Mouse (Mus musculus) heart, postnatal 25 days (tissue): ENCODE results near the gene Vmp1. TPM values are rescaled to one million over a fixed set of nuclear protein-coding genes. Genes with fewer than 3 reads are reported as not detected.
A peak's percentile ranks its signal among the peaks of the same experiment; 100 is the strongest.

Experiments used
- DNase-seq: peaks from one replicate; pipeline ENCODE4 v3.0.0; 2022; ENCODE audit warnings: low spot score
- intact Hi-C: fragments of 180-260 bp; cut with DNase I; formaldehyde crosslinking; loops from one replicate; pipeline ENCODE4 v1.15.1; 2025
- microRNA-seq: library from miRNA; unstranded; fragments of <30 nt; microRNA quantifications from one replicate; pipeline ENCODE4 v1.2.0, GENCODE M21; 2022
- total RNA-seq, 2 experiments: library from RNA; stranded (reverse); gene quantifications; 2 replicates each; pipeline ENCODE4 v1.2.3; 2021

Gene Vmp1
- total RNA-seq, 2 experiments from 2014 or later = 63.1 to 66.1 TPM

DNA sequence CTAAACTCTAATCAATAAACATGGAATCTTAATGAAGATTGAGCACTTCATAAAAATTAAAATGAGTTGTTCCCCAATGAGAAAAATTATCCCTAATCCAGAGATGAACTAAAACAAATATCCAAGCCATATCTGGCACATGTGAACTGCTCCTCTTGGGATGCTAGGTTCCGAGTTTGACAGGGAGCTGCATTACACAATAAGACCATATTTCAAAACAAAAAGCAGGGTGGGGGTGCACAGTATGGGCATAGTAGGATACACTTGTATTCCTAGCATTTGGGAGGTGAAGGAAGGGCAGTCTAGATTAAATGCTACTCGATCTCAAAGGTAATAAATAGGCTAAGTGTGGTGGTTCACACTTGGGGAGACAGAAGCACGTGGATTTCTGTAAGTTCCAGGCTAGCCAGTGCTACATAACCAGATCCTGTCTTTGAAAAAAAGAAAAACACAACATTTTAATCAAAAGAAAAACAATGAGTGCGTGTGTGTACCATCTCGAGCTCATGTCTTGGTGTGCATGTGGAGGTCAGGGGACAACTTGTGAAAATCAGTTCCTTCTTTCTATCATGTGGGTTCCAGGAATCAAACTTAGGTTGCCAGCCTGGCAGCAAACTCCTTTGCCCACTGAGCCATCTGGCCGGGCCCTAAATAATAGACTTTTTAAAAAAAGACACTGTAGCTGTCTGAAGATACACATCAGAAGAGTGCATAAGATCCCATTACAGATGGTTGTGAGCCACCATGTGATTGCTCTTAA is 143.7 kb downstream of the Vmp1 start:
- intact Hi-C loops = no loop called here
- no peak for DNase-seq

GRCm38 (mm10) chr11:86538786-86539185 is 144.8 kb downstream of the Vmp1 start:
- no peak for DNase-seq
- intact Hi-C loops = no loop called here

DNA sequence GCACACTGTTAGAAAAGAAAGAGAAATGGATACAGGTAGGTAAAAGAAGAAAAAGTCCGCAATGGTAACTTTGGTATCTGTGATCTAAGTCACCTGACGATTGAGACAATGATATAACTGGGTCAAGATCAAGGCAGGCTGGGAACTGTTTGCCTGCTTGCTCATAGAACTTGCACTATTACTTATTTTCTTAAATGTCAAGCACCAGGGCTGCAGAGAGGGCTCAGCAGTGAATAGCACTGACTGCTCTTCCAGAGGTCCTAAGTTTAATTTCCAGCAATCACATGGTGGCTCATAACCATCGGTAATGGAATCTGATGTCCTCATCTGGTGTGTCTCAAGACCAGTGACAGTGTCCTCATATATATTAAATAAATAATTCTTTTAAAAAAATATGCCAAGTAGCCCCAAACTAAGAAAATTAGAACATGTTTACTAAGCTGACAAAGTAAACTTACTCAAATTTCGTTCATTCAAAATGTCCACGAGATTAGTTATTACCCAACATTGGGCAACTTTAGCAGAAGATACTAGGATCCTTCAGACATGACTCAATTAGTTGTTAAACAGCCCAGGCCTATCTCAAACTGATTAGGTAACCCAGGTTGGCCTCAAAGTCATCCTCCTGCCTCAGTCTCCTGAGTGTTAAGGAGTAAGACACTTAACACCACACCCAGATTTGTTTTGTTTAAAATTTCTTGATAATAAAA is 149.3 kb downstream of the Vmp1 start:
- no peak for DNase-seq
- intact Hi-C loops = no loop called here

Small RNA genes lying within 50 kb of the gene (microRNA-seq; reads per million reads assigned to microRNA genes)
- 7,762 reads per million, percentile 94 among the genes with 10 or more reads in this experiment for gene Mir21a

Other genes starting within 250 kb of the Vmp1 start
- 10 to 100 TPM; 27.3 to 32.6 TPM for gene Rnft1, start 199.2 kb downstream of the Vmp1 start, total RNA-seq
- gene Rps6kb1, start 139.0 kb downstream of the Vmp1 start, total RNA-seq = 10 to 100 TPM; 19.1 to 19.2 TPM
- 1 to 10 TPM; 4.6 to 4.8 TPM for gene Tubd1, start 138.8 kb downstream of the Vmp1 start, total RNA-seq
- gene Ptrh2, start 149 bp upstream of the Vmp1 start, total RNA-seq = 1 to 10 TPM; 6.3 to 6.5 TPM
- gene Cltc, start 73.7 kb upstream of the Vmp1 start, total RNA-seq = 100 to 1,000 TPM; 136 to 155 TPM
- gene Dhx40, start 123.9 kb upstream of the Vmp1 start, total RNA-seq = 10 to 100 TPM; 17.8 to 18.0 TPM